Mouse (Mus musculus) testis, adult 2 months (tissue): ENCODE data around the gene Sv2c.

ENCODE experiments used
- CTCF ChIP-seq: fragments of 200-500 bp; IDR thresholded peaks from 2 replicates; pipeline ENCODE4 v1.5.1; 2012; ENCODE audit warnings: low read depth, mild to moderate bottlenecking, inconsistent platforms, low read length, moderate library complexity; ENCODE audit not compliant: control insufficient read depth, insufficient read depth, insufficient replicate concordance
- POLR2A ChIP-seq: fragments of 200-500 bp; IDR thresholded peaks from 2 replicates; pipeline ENCODE4 v1.6.1; 2012; ENCODE audit warnings: low read depth, mild to moderate bottlenecking, inconsistent platforms, low read length, moderate library complexity; ENCODE audit not compliant: control insufficient read depth

- no peak for TF ChIP-seq POLR2A
- TF ChIP-seq CTCF, result no peak
These were observed 175.2 kb downstream of the Sv2c start for GRCm38 (mm10) chr13:95957134-95957533.
